19 mouse cellular contexts compared by ENCODE assay signal in the genomic region with DNA sequence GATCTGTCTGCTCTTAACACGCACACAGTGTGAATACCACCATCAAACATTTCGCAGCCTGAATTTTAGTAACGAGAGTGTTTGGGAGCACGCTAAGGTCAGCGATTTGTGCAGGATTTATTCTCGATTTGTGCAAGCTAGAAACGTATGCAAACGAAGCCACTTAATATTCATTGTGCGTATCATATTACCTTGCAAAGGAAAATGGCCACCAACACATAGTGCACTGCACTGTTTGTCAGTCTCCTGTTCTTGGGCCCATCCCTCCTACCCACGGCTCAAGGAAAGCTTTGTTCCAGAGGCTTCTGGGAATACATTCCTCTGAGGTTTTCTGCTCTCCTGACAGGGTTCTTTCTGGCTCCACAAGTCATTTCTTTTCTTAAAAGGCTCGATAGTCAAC. TPM values are rescaled to one million over a fixed set of nuclear protein-coding genes. Genes with fewer than 3 reads are reported as not detected.
DNase-seq lines count a peak whose midpoint lies in the region; ATAC-seq and TF ChIP-seq lines count a peak whose summit lies in the region.
"Had no signal": no experiment of that assay in that cellular context is flagged by ENCODE, and none has a peak within 500 bp of the region (broad histone marks: within the 10 kb centered on the region; RNA-seq: fewer than 3 reads in every experiment).

No protein-coding gene starts in this region.

- WGBS in forebrain, embryonic 12.5 days = 65% methylated on average over 11 of the region's 11 CpGs
- 77% methylated on average over 11 of the region's 11 CpGs for WGBS in forebrain, embryonic 11.5 days
- WGBS in heart, embryonic 15.5 days = 82% methylated on average over 11 of the region's 11 CpGs
- 83% methylated on average over 11 of the region's 11 CpGs for WGBS in midbrain, embryonic 12.5 days
- 75% methylated on average over 11 of the region's 11 CpGs for WGBS in midbrain, postnatal 0 days
- WGBS in embryonic facial prominence, embryonic 15.5 days = 65% methylated on average over 11 of the region's 11 CpGs
- WGBS in cerebellum, adult 2 months = 83% methylated on average over 11 of the region's 11 CpGs

- no peaks in the 10 kb centered on the region for H3K9me3 ChIP-seq in forebrain, embryonic 12.5 days
- H3K9me3 ChIP-seq in forebrain, embryonic 11.5 days (ENCODE audit: control insufficient read depth, low read length) = no peaks in the 10 kb centered on the region
- H3K9me3 ChIP-seq in heart, embryonic 15.5 days (replicated peaks) = no peaks in the 10 kb centered on the region
- no peaks in the 10 kb centered on the region for H3K9me3 ChIP-seq in midbrain, embryonic 12.5 days
- H3K9me3 ChIP-seq in midbrain, postnatal 0 days (ENCODE audit: low read length) = no peaks in the 10 kb centered on the region
- no peaks in the 10 kb centered on the region for H3K9me3 ChIP-seq in embryonic facial prominence, embryonic 15.5 days (replicated peaks)
- H3K9me3 ChIP-seq: forebrain, embryonic 15.5 days; intestine, embryonic 15.5 days had no signal

- no peak for DNase-seq in forebrain, embryonic 11.5 days (ENCODE audit: low spot score)
- no peak for DNase-seq in heart, postnatal 36 days
- DNase-seq in midbrain, postnatal 0 days (ENCODE audit: low spot score) = no peak
- DNase-seq in cerebellum, adult 2 months = no peak
- DNase-seq: adrenal gland, adult 8-10 months; cerebellum, adult 9-11 months; kidney, adult 9 months; kidney, postnatal 25 days; liver, postnatal 0 days; lung, postnatal 10 days; retina, postnatal 1 day; right cerebral cortex, postnatal 4 days had no signal

- no peak overlapping the region for H3K4me2 ChIP-seq in forebrain, embryonic 12.5 days
- no peak overlapping the region for H3K4me2 ChIP-seq in forebrain, embryonic 11.5 days (ENCODE audit: low read depth, low read length, severe bottlenecking)
- no peak overlapping the region for H3K4me2 ChIP-seq in heart, embryonic 15.5 days
- no peak overlapping the region for H3K4me2 ChIP-seq in midbrain, embryonic 12.5 days (replicated peaks)
- H3K4me2 ChIP-seq in midbrain, postnatal 0 days (ENCODE audit: low read depth, low read length, poor library complexity, severe bottlenecking) = no peak overlapping the region
- no peak overlapping the region for H3K4me2 ChIP-seq in embryonic facial prominence, embryonic 15.5 days (replicated peaks)
- H3K4me2 ChIP-seq: forebrain, embryonic 15.5 days; intestine, embryonic 15.5 days had no signal

- H3K36me3 ChIP-seq in forebrain, embryonic 12.5 days (replicated peaks) = no peaks in the 10 kb centered on the region
- H3K36me3 ChIP-seq in forebrain, embryonic 11.5 days (ENCODE audit: control insufficient read depth, insufficient read depth, low read length) = no peaks in the 10 kb centered on the region
- H3K36me3 ChIP-seq in heart, embryonic 15.5 days = peaks cover 3% of the 10 kb centered on the region; the same call in 1 of the 2 replicates
- no peaks in the 10 kb centered on the region for H3K36me3 ChIP-seq in midbrain, embryonic 12.5 days
- H3K36me3 ChIP-seq in midbrain, postnatal 0 days (ENCODE audit: insufficient read depth, low read length) = 0 out of 2 replicates have a peak, but pooled peaks cover 2% of the 10 kb centered on the region
- H3K36me3 ChIP-seq in embryonic facial prominence, embryonic 15.5 days = no peaks in the 10 kb centered on the region
- H3K36me3 ChIP-seq: forebrain, embryonic 15.5 days; intestine, embryonic 15.5 days had no signal

- TF ChIP-seq CTCF in midbrain, postnatal 0 days (IDR thresholded peaks at IDR 0.05) = no peak
- TF ChIP-seq CTCF in cerebellum, adult 2 months (IDR thresholded peaks at IDR 0.05; ENCODE audit: borderline replicate concordance, insufficient read depth, low read depth, low read length) = no peak

- H3K4me1 ChIP-seq in forebrain, embryonic 12.5 days = peaks cover 24% of the 10 kb centered on the region
- peaks cover 3% of the 10 kb centered on the region; the same call in 1 of the 2 replicates for H3K4me1 ChIP-seq in forebrain, embryonic 11.5 days (replicated peaks; ENCODE audit: control insufficient read depth, insufficient read depth, low read length)
- H3K4me1 ChIP-seq in heart, embryonic 15.5 days (replicated peaks) = peaks cover 52% of the 10 kb centered on the region
- peaks cover 15% of the 10 kb centered on the region; the same call in 1 of the 2 replicates for H3K4me1 ChIP-seq in midbrain, embryonic 12.5 days
- peaks cover 3% of the 10 kb centered on the region; the same call in 1 of the 2 replicates for H3K4me1 ChIP-seq in midbrain, postnatal 0 days (ENCODE audit: insufficient read depth, low read length)
- peaks cover 22% of the 10 kb centered on the region for H3K4me1 ChIP-seq in embryonic facial prominence, embryonic 15.5 days
- peaks cover 16% of the 10 kb centered on the region for H3K4me1 ChIP-seq in cerebellum, adult 2 months (ENCODE audit: control insufficient read depth, insufficient read depth, low read length)

- H3K27ac ChIP-seq in forebrain, embryonic 12.5 days = 0 out of 2 replicates have a peak overlapping the region, but pooled peaks have one; percentile 5
- no peak overlapping the region for H3K27ac ChIP-seq in forebrain, embryonic 11.5 days (ENCODE audit: low read depth, low read length)
- H3K27ac ChIP-seq in heart, embryonic 15.5 days = peak overlapping the region; percentile 74
- 0 out of 2 replicates have a peak overlapping the region, but pooled peaks have one; percentile 16 for H3K27ac ChIP-seq in midbrain, embryonic 12.5 days (replicated peaks)
- H3K27ac ChIP-seq in midbrain, postnatal 0 days (ENCODE audit: low read depth, low read length) = no peak overlapping the region
- H3K27ac ChIP-seq in embryonic facial prominence, embryonic 15.5 days (replicated peaks) = peak overlapping the region; percentile 58; the same call in 1 of the 2 replicates
- no peak overlapping the region for H3K27ac ChIP-seq in cerebellum, adult 2 months (ENCODE audit: insufficient read depth, low read length)
- H3K27ac ChIP-seq: intestine, embryonic 15.5 days had no signal

- intact Hi-C loops in heart, postnatal 36 days (cut with DNase I) = loop anchor here (2.0 kb wide), 1 partner anchor 40 kb away; no protein-coding TSS in a partner anchor

- no peak overlapping the region for H3K9ac ChIP-seq in forebrain, embryonic 12.5 days
- H3K9ac ChIP-seq in forebrain, embryonic 11.5 days (ENCODE audit: low read length) = no peak overlapping the region
- H3K9ac ChIP-seq in heart, embryonic 15.5 days = no peak overlapping the region
- no peak overlapping the region for H3K9ac ChIP-seq in midbrain, embryonic 12.5 days (replicated peaks)
- H3K9ac ChIP-seq in midbrain, postnatal 0 days (replicated peaks; ENCODE audit: low read length, poor library complexity, severe bottlenecking) = no peak overlapping the region
- no peak overlapping the region for H3K9ac ChIP-seq in embryonic facial prominence, embryonic 15.5 days
- H3K9ac ChIP-seq: forebrain, embryonic 15.5 days; intestine, embryonic 15.5 days; liver, postnatal 0 days had no signal

- ATAC-seq in forebrain, embryonic 12.5 days (ENCODE audit: low FRiP score) = no peak
- ATAC-seq in forebrain, embryonic 11.5 days (replicated peaks; ENCODE audit: low FRiP score) = no peak
- no peak for ATAC-seq in heart, embryonic 15.5 days (replicated peaks; ENCODE audit: insufficient number of reproducible peaks, insufficient read depth, low FRiP score, low read depth)
- no peak for ATAC-seq in midbrain, embryonic 12.5 days (ENCODE audit: low FRiP score, low read depth)
- ATAC-seq in midbrain, postnatal 0 days (ENCODE audit: low FRiP score) = no peak
- ATAC-seq in embryonic facial prominence, embryonic 15.5 days (ENCODE audit: insufficient number of reproducible peaks, low FRiP score, low TSS enrichment, low read depth) = no peak
- ATAC-seq: forebrain, embryonic 15.5 days; intestine, embryonic 15.5 days; liver, postnatal 0 days; midbrain, embryonic 16.5 days had no signal

- no peak overlapping the region for H3K4me3 ChIP-seq in forebrain, embryonic 12.5 days (replicated peaks)
- no peak overlapping the region for H3K4me3 ChIP-seq in forebrain, embryonic 11.5 days (ENCODE audit: low read depth, low read length)
- H3K4me3 ChIP-seq in heart, embryonic 15.5 days = no peak overlapping the region
- no peak overlapping the region for H3K4me3 ChIP-seq in midbrain, embryonic 12.5 days
- H3K4me3 ChIP-seq in midbrain, postnatal 0 days (ENCODE audit: low read depth, low read length) = no peak overlapping the region
- no peak overlapping the region for H3K4me3 ChIP-seq in embryonic facial prominence, embryonic 15.5 days (replicated peaks)
- no peak overlapping the region for H3K4me3 ChIP-seq in cerebellum, adult 2 months (replicated peaks; ENCODE audit: insufficient read depth, low read depth, low read length)
- H3K4me3 ChIP-seq: forebrain, embryonic 15.5 days; intestine, embryonic 15.5 days had no signal

- TF ChIP-seq POLR2A in cerebellum, adult 2 months (IDR thresholded peaks at IDR 0.05; ENCODE audit: borderline replicate concordance, insufficient read depth, low read length) = no peak

- H3K27me3 ChIP-seq in forebrain, embryonic 12.5 days = no peaks in the 10 kb centered on the region
- H3K27me3 ChIP-seq in forebrain, embryonic 11.5 days (ENCODE audit: control insufficient read depth, insufficient read depth, low read length) = no peaks in the 10 kb centered on the region
- no peaks in the 10 kb centered on the region for H3K27me3 ChIP-seq in heart, embryonic 15.5 days
- H3K27me3 ChIP-seq in midbrain, embryonic 12.5 days = no peaks in the 10 kb centered on the region
- H3K27me3 ChIP-seq in midbrain, postnatal 0 days (ENCODE audit: insufficient read depth, low read length) = no peaks in the 10 kb centered on the region
- no peaks in the 10 kb centered on the region for H3K27me3 ChIP-seq in embryonic facial prominence, embryonic 15.5 days
- no peaks in the 10 kb centered on the region for H3K27me3 ChIP-seq in cerebellum, adult 2 months (ENCODE audit: control insufficient read depth, insufficient read depth, low read length)
- H3K27me3 ChIP-seq: forebrain, embryonic 15.5 days; intestine, embryonic 15.5 days had no signal

RNA-seq across cellular contexts. Expression of a gene that starts 37.5 kb away (rescaled TPM):
- polyA plus RNA-seq in forebrain, embryonic 12.5 days (2016; fragmentation: Nextera tagmentation; extraction: Ambion mirVana) = 14.7 and 15.7 TPM in 2 replicates
- 10.5 and 11.1 TPM in 2 replicates for polyA plus RNA-seq in forebrain, embryonic 11.5 days (2014; fragmentation: Nextera tagmentation; extraction: Ambion mirVana)
- 28.7 and 29.8 TPM in 2 replicates for polyA plus RNA-seq in heart, embryonic 15.5 days (2015; fragmentation: Nextera tagmentation; extraction: Ambion mirVana)
- 10 to 100 TPM; 39.1 to 39.8 TPM for total RNA-seq in heart, postnatal 36 days (2021)
- polyA plus RNA-seq in midbrain, embryonic 12.5 days (2016; fragmentation: Nextera tagmentation; extraction: Ambion mirVana) = 17.7 and 19.4 TPM in 2 replicates
- 50.7 and 77.7 TPM in 2 replicates for total RNA-seq in midbrain, postnatal 0 days (2014; rRNA removed)
- 46.2 and 49.9 TPM in 2 replicates for polyA plus RNA-seq in midbrain, postnatal 0 days (2015; fragmentation: Nextera tagmentation; extraction: Ambion mirVana)
- 21.2 and 22.1 TPM in 2 replicates for polyA plus RNA-seq in embryonic facial prominence, embryonic 15.5 days (2015; fragmentation: Nextera tagmentation; extraction: Ambion mirVana)
- polyA plus RNA-seq in cerebellum, adult 2 months (2012; rRNA removed) = 19.2 and 21.5 TPM in 2 replicates

Comparison
In these comparisons a context has a peak if more than half of its experiments do, and no peak if none do; other contexts are left out.
1. H3K27ac ChIP-seq: peak in forebrain, embryonic 12.5 days (single experiment), heart, embryonic 15.5 days (single experiment), midbrain, embryonic 12.5 days (single experiment) and embryonic facial prominence, embryonic 15.5 days (single experiment); none in forebrain, embryonic 11.5 days (single experiment), midbrain, postnatal 0 days (single experiment) and cerebellum, adult 2 months (single experiment).